Mouse (Mus musculus): ENCODE results near the gene Adcy2. TPM values are rescaled to one million over a fixed set of nuclear protein-coding genes. Genes with fewer than 3 reads are reported as not detected.

Gene Adcy2
- total and polyA plus RNA-seq, 3 experiments = not detected

- TF ChIP-seq EP300 (IDR thresholded peaks at IDR 0.05; ENCODE audit: low read length) (no peak), ETS1 (conservative IDR thresholded peaks at IDR 0.05; ENCODE audit: low read depth, low read length) (no peak), ELF1 (IDR thresholded peaks at IDR 0.05; ENCODE audit: low read depth, low read length) (no peak), TBP (conservative IDR thresholded peaks at IDR 0.05; ENCODE audit: low read depth, low read length) (no peak), USF1 (IDR thresholded peaks at IDR 0.05; ENCODE audit: low read depth, low read length) (no peak), MXI1 (IDR thresholded peaks at IDR 0.05; ENCODE audit: low read depth, low read length) (no peak), SMC3 (IDR thresholded peaks at IDR 0.05; ENCODE audit: low read depth, low read length) (no peak), JUND (conservative IDR thresholded peaks at IDR 0.05; ENCODE audit: low read depth, low read length) (no peak), ZNF384 (IDR thresholded peaks at IDR 0.05; ENCODE audit: low read depth, low read length) (no peak), E2F4 (IDR thresholded peaks at IDR 0.05; ENCODE audit: insufficient replicate concordance, low read depth, low read length) (no peak), BHLHE40 (IDR thresholded peaks at IDR 0.05; ENCODE audit: low read depth, low read length) (no peak), CHD2 (IDR thresholded peaks at IDR 0.05; ENCODE audit: low read length) (no peak), CTCF (conservative IDR thresholded peaks at IDR 0.05 in 1 of 2, IDR thresholded peaks at IDR 0.05 in 1 of 2; ENCODE audit: low read depth in 2 of 2, low read length in 2 of 2) (no peak), HCFC1 (IDR thresholded peaks at IDR 0.05; ENCODE audit: low read depth, low read length) (no peak), NRF1 (IDR thresholded peaks at IDR 0.05; ENCODE audit: low read depth, low read length) (no peak), POLR2A (IDR thresholded peaks at IDR 0.05; ENCODE audit: low read depth, low read length) (no peak), MAFK (IDR thresholded peaks at IDR 0.05; ENCODE audit: insufficient replicate concordance, low read length) (no peak), NELFE (IDR thresholded peaks at IDR 0.05; ENCODE audit: low read depth, low read length) (no peak), RAD21 (IDR thresholded peaks at IDR 0.05; ENCODE audit: low read depth, low read length) (no peak)
Measured at GRCm38 (mm10) chr13:68931602-68932282, 67.6 kb downstream of the Adcy2 start.

GRCm38 (mm10) chr13:68928469-68928868, 70.9 kb downstream of the Adcy2 start:
- Histone ChIP-seq H3K27ac (ENCODE audit: insufficient read depth, low read depth) (no peak overlapping the region), H3K9me3 (replicated peaks; ENCODE audit: low read length) (peaks cover 69% of the 10 kb centered on the region), H3K27me3 (replicated peaks) (no peaks in the 10 kb centered on the region), H3K4me3 (replicated peaks in 1 of 3; ENCODE audit: low read depth in 2 of 3, low read length in 2 of 3, poor library complexity in 1 of 3) (no peak overlapping the region), H3K4me1 (ENCODE audit: control insufficient read depth in 1 of 2, insufficient read depth in 2 of 2) (no peaks in the 10 kb centered on the region), H3K79me2 (replicated peaks; ENCODE audit: control insufficient read depth, extremely low read depth, insufficient read depth, poor library complexity, severe bottlenecking) (no peaks in the 10 kb centered on the region), H3K9ac (ENCODE audit: insufficient read depth, low read depth) (no peak overlapping the region), H3K4me2 (ENCODE audit: insufficient read depth, low read depth, poor library complexity, severe bottlenecking) (no peak overlapping the region), H3K36me3 (replicated peaks in 1 of 2; ENCODE audit: control insufficient read depth in 1 of 2, insufficient read depth in 1 of 2, low read length in 1 of 2) (no peaks in the 10 kb centered on the region)
- in situ Hi-C loops (cut with MboI; ENCODE audit: low pct_ligation_motif_present, low pct_unique_long_range_greater_than_20kb, low sequenced_read_pairs) (no loop called here), dilution Hi-C loops (cut with MboI; ENCODE audit: extremely low pct_ligation_motif_present, extremely low pct_unique_long_range_greater_than_20kb, low sequenced_read_pairs) (no loop called here)
- TF ChIP-seq POLR2AphosphoS2 (IDR thresholded peaks at IDR 0.05; ENCODE audit: low read depth, low read length) (no peak), MXI1 (IDR thresholded peaks at IDR 0.05; ENCODE audit: low read depth, low read length) (no peak), ELF1 (IDR thresholded peaks at IDR 0.05; ENCODE audit: low read depth, low read length) (no peak), RCOR1 (conservative IDR thresholded peaks at IDR 0.05; ENCODE audit: low read depth, low read length) (no peak), POLR2A (IDR thresholded peaks at IDR 0.05; ENCODE audit: low read depth, low read length) (no peak), ZKSCAN1 (IDR thresholded peaks at IDR 0.05; ENCODE audit: borderline replicate concordance, low read depth, low read length) (no peak), BHLHE40 (IDR thresholded peaks at IDR 0.05; ENCODE audit: low read depth, low read length) (no peak), CTCF (conservative IDR thresholded peaks at IDR 0.05 in 1 of 2, IDR thresholded peaks at IDR 0.05 in 1 of 2; ENCODE audit: low read depth in 2 of 2, low read length in 2 of 2) (no peak), JUN (IDR thresholded peaks at IDR 0.05; ENCODE audit: insufficient read depth, low read depth, low read length) (no peak)
- DNase-seq (ENCODE audit: extremely low read depth) = no peak

More at GRCm38 (mm10) chr13:68931602-68932282, 67.6 kb downstream of the Adcy2 start:
- no peak for DNase-seq (ENCODE audit: extremely low read depth)
- Histone ChIP-seq H3K27me3 (replicated peaks) (no peaks in the 10 kb centered on the region), H3K79me2 (replicated peaks; ENCODE audit: control insufficient read depth, extremely low read depth, insufficient read depth, poor library complexity, severe bottlenecking) (no peaks in the 10 kb centered on the region), H3K9me3 (replicated peaks; ENCODE audit: low read length) (peaks cover 68% of the 10 kb centered on the region), H3K36me3 (replicated peaks in 1 of 2; ENCODE audit: control insufficient read depth in 1 of 2, insufficient read depth in 1 of 2, low read length in 1 of 2) (no peaks in the 10 kb centered on the region), H3K27ac (ENCODE audit: insufficient read depth, low read depth) (no peak overlapping the region), H3K4me1 (ENCODE audit: control insufficient read depth in 1 of 2, insufficient read depth in 2 of 2) (no peaks in the 10 kb centered on the region), H3K4me3 (replicated peaks in 1 of 3; ENCODE audit: low read depth in 2 of 3, low read length in 2 of 3, poor library complexity in 1 of 3) (no peak overlapping the region), H3K4me2 (ENCODE audit: insufficient read depth, low read depth, poor library complexity, severe bottlenecking) (no peak overlapping the region), H3K9ac (ENCODE audit: insufficient read depth, low read depth) (no peak overlapping the region)
- in situ Hi-C loops (cut with MboI; ENCODE audit: low pct_ligation_motif_present, low pct_unique_long_range_greater_than_20kb, low sequenced_read_pairs) (no loop called here), dilution Hi-C loops (cut with MboI; ENCODE audit: extremely low pct_ligation_motif_present, extremely low pct_unique_long_range_greater_than_20kb, low sequenced_read_pairs) (no loop called here)
